Mouse (Mus musculus) kidney, adult 8-10 months (tissue): ENCODE measurements at regions not wholly inside any gene's neighbourhood (a gene's known extent, or its start where the extent isn't known, plus 50 kb on each side); places are given as distances from the start of the nearest gene placed in this dataset.

Experiments used
- DNase-seq, 2 experiments: peaks; one replicate each; pipeline ENCODE4 v3.0.0; 2022

GRCm38 (mm10) chr13:101422082-101422481 is 345.9 kb downstream of the Pik3r1 start:
- DNase-seq: no peak

GRCm38 (mm10) chr13:101419457-101420025 is 348.5 kb downstream of the Pik3r1 start:
- DNase-seq: no peak

GRCm38 (mm10) chr13:101418272-101418671 is 349.7 kb downstream of the Pik3r1 start:
- no peak for DNase-seq

- no peak for DNase-seq
These were observed 359.1 kb downstream of the Pik3r1 start for GRCm38 (mm10) chr13:101408885-101409284.

GRCm38 (mm10) chr13:101407633-101408032 is 360.4 kb downstream of the Pik3r1 start:
- DNase-seq: no peak

GRCm38 (mm10) chr13:101373581-101374189 is 394.3 kb downstream of the Pik3r1 start:
- DNase-seq: no peak

GRCm38 (mm10) chr13:101371906-101372305 is 396.1 kb downstream of the Pik3r1 start:
- DNase-seq: peak; percentile 52 to 78

GRCm38 (mm10) chr13:101368170-101368569 is 399.8 kb downstream of the Pik3r1 start:
- no peak for DNase-seq

- no peak for DNase-seq
These were observed 412.7 kb downstream of the Pik3r1 start for GRCm38 (mm10) chr13:101355363-101355762.

- peak in 1 of 2 experiments; percentile 19 for DNase-seq
These were observed 416.9 kb downstream of the Pik3r1 start for GRCm38 (mm10) chr13:101351123-101351522.

GRCm38 (mm10) chr13:101349354-101349753 is 418.7 kb downstream of the Pik3r1 start:
- DNase-seq: peak; percentile 67 to 87

- no peak for DNase-seq
These were observed 429.6 kb downstream of the Pik3r1 start for GRCm38 (mm10) chr13:101338280-101338872.

GRCm38 (mm10) chr13:101318621-101319020 is 449.4 kb downstream of the Pik3r1 start:
- DNase-seq: no peak

GRCm38 (mm10) chr13:101316336-101316735 is 451.7 kb downstream of the Pik3r1 start:
- no peak for DNase-seq

- peak; percentile 50 to 63 for DNase-seq
These were observed 454.0 kb downstream of the Pik3r1 start for GRCm38 (mm10) chr13:101314040-101314439.

- DNase-seq: peak in 1 of 2 experiments; percentile 52
These were observed 456.2 kb downstream of the Pik3r1 start for GRCm38 (mm10) chr13:101311634-101312314.

GRCm38 (mm10) chr13:101308724-101309123 is 459.3 kb downstream of the Pik3r1 start:
- no peak for DNase-seq

GRCm38 (mm10) chr13:101305695-101306413 is 462.2 kb downstream of the Pik3r1 start:
- no peak for DNase-seq

- DNase-seq: no peak
These were observed 463.0 kb downstream of the Pik3r1 start for GRCm38 (mm10) chr13:101305063-101305462.

- no peak for DNase-seq
These were observed 466.7 kb downstream of the Pik3r1 start for GRCm38 (mm10) chr13:101301361-101301760.

GRCm38 (mm10) chr13:101289407-101289806 is 456.2 kb upstream of the Slc30a5 start:
- no peak for DNase-seq

- no peak for DNase-seq
These were observed 453.9 kb upstream of the Slc30a5 start for GRCm38 (mm10) chr13:101287131-101287530.
